Mouse (Mus musculus): Measurements from ENCODE around the gene Sumo2. TPM values are rescaled to one million over a fixed set of nuclear protein-coding genes. Genes with fewer than 3 reads are reported as not detected.
"Not testable (repeated sequence)": the region's sequence is repeated elsewhere in the genome, so short reads cannot be mapped to it uniquely, and the experiment has no call there.

Gene Sumo2
- polyA plus RNA-seq, 1 experiment from 2014 or later: 931 TPM

DNA sequence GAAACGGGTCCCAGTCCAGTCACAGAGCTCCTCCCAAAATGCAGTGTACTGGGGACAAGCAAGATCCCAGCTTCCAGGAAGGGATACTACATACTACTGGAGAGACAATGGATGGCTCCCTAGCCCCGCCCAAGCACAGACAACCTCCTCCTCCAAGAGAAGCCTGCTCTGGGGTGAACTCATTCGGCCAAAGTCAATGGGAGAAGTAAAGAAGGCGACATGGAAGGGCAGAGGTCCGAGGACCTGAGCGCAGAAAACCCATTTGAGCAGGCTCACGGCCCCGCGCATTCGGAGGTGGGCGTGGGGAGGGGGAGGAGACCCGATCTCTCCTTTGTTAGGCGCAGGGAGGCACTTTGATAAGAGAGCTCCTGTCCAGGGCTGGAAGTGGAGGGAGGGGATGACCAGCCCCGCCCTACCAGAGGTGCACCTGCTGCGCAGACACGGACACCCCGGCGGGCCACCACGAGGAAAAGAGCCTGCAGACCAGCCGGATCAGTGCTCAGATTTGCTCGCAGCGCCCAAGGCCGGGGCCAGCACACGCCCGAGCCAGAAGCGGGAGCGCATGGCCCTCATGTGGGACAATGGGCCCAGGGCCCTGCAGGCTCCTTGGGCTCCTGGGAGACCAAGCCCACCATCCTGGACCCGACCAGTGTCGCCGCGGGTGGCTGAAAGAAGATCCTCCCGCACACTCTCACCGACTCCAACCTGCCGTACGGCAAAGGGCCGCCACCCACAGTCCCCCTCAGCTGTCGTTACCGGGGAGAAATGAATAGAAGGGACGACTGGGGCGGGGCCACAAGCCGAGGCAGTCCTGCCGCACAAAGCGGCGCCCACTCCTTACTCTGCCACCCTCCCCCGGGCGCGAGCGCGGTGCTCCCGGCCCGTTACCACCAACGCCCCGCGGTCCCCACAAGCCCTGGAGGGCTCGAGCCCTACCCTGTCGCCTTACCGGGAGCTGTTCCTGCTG lies 22.5 kb downstream of the Sumo2 start:
- no peaks in the 10 kb centered on the region for H3K9me3 ChIP-seq
- H3K27ac ChIP-seq: peak overlapping the region; percentile 95
- H3K4me3 ChIP-seq: peak overlapping the region; percentile 98
- under 1% methylated on average over 57 of the region's 57 CpGs for WGBS
- peaks cover 49% of the 10 kb centered on the region for H3K4me1 ChIP-seq
- peak; percentile 90 for DNase-seq (ENCODE audit: low spot score)
- no peaks in the 10 kb centered on the region; the same call in 1 of the 2 replicates for H3K36me3 ChIP-seq
- H3K27me3 ChIP-seq (ENCODE audit: insufficient read depth, poor library complexity, severe bottlenecking): no peaks in the 10 kb centered on the region

DNA sequence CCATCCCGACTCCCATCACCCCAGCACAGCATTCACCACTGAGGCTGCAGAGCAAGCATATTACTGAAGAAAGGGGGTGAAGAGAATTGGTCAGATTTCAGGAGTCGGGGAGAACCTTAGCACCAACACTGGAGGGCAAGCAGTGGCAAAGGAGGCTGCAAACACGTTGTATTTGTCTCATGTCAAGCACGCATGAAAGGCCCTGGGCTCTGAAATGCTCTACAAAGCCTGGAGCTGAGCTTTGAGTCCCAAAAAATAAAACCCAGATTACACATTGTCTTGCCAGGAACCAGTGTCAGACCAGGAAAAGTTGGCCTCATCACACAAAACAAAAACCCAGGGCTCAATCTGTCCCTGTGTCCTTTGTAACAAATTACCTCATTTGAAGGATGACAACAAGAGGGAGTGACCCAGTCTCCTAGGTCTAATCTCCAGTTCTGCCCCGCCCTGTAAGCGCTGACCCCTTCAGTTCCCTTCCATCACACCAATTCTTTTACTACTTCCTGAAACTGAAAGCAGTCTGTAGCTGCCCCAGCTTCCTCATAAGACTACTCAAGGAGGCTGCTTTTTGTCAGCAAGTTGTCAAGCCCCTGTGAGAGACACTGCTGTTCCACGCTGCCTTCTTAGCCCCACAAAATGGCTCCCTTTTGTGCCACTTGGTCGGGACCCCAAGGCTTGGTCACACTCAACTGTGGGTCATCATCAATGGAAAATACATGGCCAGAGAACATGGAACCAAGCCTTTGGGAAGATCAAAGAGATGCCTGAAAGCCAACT lies 23.5 kb downstream of the Sumo2 start:
- H3K4me1 ChIP-seq: peaks cover 59% of the 10 kb centered on the region
- 41% methylated on average over 8 of the region's 8 CpGs for WGBS

DNA sequence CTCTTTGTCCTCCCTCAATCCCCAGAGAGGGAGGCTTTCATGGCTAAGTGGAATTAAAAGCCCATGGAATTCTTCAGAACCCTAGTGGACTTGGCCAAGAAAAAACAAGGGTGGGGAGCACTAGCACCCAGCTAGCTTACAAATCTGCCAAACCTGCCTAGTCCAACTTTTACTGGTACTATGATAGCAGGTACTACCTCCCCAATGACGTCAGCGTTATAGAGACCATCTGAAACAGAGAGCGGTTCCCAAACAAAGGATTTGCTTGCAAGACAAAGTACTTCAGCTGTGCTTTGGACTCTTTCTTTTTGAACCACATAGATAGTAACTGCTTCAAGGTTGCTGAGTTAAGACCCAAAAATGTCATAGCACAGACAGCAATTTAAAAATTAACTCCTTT lies 24.1 kb downstream of the Sumo2 start:
- H3K9me3 ChIP-seq: no peaks in the 10 kb centered on the region
- 68% methylated on average over 3 of the region's 3 CpGs for WGBS
- peak overlapping the region; percentile 98 for H3K4me3 ChIP-seq
- DNase-seq (ENCODE audit: low spot score): no peak
- peak overlapping the region; percentile 75; the same call in 1 of the 2 replicates for H3K27ac ChIP-seq
- no peaks in the 10 kb centered on the region for H3K27me3 ChIP-seq (ENCODE audit: insufficient read depth, poor library complexity, severe bottlenecking)
- H3K36me3 ChIP-seq: peaks cover 4% of the 10 kb centered on the region; the same call in 1 of the 2 replicates
- H3K4me1 ChIP-seq: peaks cover 65% of the 10 kb centered on the region

More for the DNA sequence above, 23.5 kb downstream of the Sumo2 start:
- H3K27me3 ChIP-seq (ENCODE audit: insufficient read depth, poor library complexity, severe bottlenecking): no peaks in the 10 kb centered on the region
- no peak for DNase-seq (ENCODE audit: low spot score)
- H3K9me3 ChIP-seq: no peaks in the 10 kb centered on the region
- H3K36me3 ChIP-seq: no peaks in the 10 kb centered on the region; the same call in 1 of the 2 replicates
- H3K27ac ChIP-seq: peak overlapping the region; percentile 95
- peak overlapping the region; percentile 98 for H3K4me3 ChIP-seq

DNA sequence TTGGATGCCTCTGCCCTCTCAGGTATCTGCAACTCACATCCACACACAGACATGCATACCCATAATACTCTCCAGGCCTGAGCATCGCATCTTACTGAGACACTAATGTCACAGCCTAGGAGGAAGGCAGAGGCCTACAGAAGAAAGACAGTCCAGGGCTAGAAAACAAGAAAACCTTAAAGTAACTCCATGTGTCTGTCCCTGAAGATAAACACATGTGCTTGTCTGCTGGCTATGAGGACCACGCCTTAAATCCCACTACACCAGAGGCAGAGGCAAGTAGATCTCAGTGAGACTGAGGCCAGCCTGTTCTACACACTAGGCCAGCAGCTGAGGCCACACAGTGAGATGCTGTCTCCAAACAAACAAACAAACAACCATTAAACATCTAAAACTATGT lies 25.0 kb downstream of the Sumo2 start:
- peak overlapping the region; percentile 98 for H3K4me3 ChIP-seq
- no peaks in the 10 kb centered on the region for H3K27me3 ChIP-seq (ENCODE audit: insufficient read depth, poor library complexity, severe bottlenecking)
- peaks cover 10% of the 10 kb centered on the region; the same call in 1 of the 2 replicates for H3K36me3 ChIP-seq
- DNase-seq (ENCODE audit: low spot score): no peak
- H3K27ac ChIP-seq: no peak overlapping the region
- WGBS: 63% methylated on average over 2 of the region's 2 CpGs
- no peaks in the 10 kb centered on the region for H3K9me3 ChIP-seq
- peaks cover 73% of the 10 kb centered on the region for H3K4me1 ChIP-seq

DNA sequence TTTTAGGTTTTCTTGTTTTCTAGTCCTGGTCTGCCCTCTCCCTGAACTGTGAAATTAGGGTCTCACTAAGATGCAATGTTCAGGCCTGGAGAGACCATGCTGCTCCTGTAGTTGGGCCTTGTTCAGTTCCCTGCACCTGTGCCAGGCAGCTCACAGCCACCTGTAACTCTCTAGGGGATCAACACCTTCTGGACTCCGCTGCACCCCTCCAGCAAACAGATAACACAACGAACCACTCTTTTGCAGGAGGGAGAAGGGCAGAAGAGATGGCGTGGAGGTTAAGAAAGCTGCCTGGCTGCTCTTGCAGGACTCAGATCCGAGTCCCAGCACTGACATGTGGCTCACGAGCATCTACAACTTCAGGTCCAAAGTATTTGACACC lies 25.6 kb downstream of the Sumo2 start:
- Histone ChIP-seq H3K4me3 (peak overlapping the region; percentile 45), H3K27me3 (ENCODE audit: insufficient read depth, poor library complexity, severe bottlenecking) (no peaks in the 10 kb centered on the region), H3K27ac (peak overlapping the region; percentile 77), H3K9me3 (no peaks in the 10 kb centered on the region), H3K36me3 (peaks cover 10% of the 10 kb centered on the region; the same call in 1 of the 2 replicates), H3K4me1 (peaks cover 77% of the 10 kb centered on the region)
- 32% methylated on average over 5 of the region's 5 CpGs for WGBS
- DNase-seq (ENCODE audit: low spot score): no peak

DNA sequence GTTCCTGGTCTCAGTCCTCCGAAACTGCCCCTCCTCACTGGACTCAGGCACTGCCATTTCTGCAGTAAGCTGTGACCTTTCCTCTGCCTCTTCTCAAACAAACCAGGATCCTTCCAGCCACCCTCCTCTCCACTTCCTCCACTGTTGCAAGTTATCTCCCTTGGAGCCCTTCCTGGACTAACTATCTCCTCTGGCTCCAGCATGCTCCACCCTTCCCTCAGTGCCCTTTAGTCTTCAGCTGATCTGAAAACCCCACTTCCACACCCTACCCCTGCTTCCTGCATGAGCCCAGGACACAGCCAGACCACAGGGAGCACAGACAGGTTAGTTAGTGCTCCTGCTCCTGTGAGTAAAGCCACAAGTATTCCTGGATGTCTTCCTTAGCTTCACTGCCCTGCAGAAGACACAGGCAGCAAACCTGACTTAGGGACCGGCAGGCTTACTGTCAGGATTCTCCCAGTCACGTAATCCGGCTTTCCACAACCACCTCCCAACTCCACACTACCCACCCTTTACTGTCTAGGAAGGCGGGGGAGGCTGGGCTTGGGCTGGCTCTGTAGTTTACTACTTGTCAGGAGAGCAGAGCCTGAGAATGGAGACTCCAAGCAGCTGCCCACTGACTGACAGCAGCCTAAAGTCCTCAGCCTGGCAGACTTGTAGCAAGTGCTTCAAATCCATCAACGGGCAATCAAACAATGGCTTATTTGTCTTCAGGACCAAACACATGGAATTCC lies 26.1 kb downstream of the Sumo2 start:
- DNase-seq (ENCODE audit: low spot score): peak; percentile 82
- Histone ChIP-seq H3K4me3 (peak overlapping the region; percentile 45), H3K4me1 (peaks cover 76% of the 10 kb centered on the region), H3K27ac (peak overlapping the region; percentile 77), H3K36me3 (peaks cover 14% of the 10 kb centered on the region), H3K27me3 (ENCODE audit: insufficient read depth, poor library complexity, severe bottlenecking) (no peaks in the 10 kb centered on the region), H3K9me3 (no peaks in the 10 kb centered on the region)
- 30% methylated on average over 6 of the region's 6 CpGs for WGBS

DNA sequence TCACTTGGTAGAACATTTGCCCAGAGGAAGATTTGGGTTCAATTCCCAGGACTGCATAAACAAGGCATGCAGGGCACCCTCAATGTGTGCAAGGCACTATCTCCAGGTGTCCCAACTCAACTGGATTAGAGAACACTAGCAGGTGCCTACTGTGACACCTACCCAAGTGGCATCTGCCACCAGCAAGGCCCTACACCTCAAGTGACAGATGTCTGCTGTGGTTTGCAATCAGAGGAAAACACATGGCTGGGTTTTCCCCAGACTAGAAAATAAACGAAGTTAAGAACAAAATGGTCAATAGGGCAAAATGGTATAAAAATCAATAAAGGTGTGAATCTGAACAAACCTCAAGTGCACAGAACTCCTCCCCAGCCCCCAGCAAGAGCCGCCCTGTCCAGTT lies 28.0 kb downstream of the Sumo2 start:
- no peaks in the 10 kb centered on the region for H3K9me3 ChIP-seq
- H3K27ac ChIP-seq: no peak overlapping the region
- no peak overlapping the region for H3K4me3 ChIP-seq
- WGBS: 82% methylated on average over 2 of the region's 2 CpGs
- peaks cover 30% of the 10 kb centered on the region for H3K36me3 ChIP-seq
- peaks cover 70% of the 10 kb centered on the region for H3K4me1 ChIP-seq
- no peak for DNase-seq (ENCODE audit: low spot score)
- H3K27me3 ChIP-seq (ENCODE audit: insufficient read depth, poor library complexity, severe bottlenecking): no peaks in the 10 kb centered on the region

DNA sequence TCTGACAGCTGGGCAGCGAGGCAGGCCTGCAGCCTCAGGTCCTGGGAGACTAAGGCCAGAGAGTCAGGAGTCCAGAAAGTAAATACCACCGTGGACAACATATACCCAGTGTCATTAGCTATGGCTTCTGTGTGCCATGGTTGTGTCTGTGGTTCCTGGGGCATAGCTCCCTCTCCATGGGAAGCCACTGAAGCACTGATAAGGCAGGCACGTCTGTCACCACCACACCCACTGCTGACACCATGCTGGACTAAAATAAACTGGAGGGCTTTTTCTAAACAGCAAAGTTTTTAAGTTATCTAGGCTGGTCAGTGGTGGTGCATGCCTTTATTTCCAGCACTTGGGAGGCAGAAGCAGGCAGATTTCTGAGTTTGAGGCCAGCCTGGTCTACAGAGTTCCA lies 29.5 kb downstream of the Sumo2 start:
- Histone ChIP-seq H3K27ac (peak overlapping the region; percentile 56; the same call in 1 of the 2 replicates), H3K27me3 (ENCODE audit: insufficient read depth, poor library complexity, severe bottlenecking) (no peaks in the 10 kb centered on the region), H3K4me3 (0 out of 2 replicates have a peak overlapping the region, but pooled peaks have one; percentile 6), H3K4me1 (peaks cover 55% of the 10 kb centered on the region), H3K9me3 (no peaks in the 10 kb centered on the region), H3K36me3 (peaks cover 43% of the 10 kb centered on the region)
- WGBS: 41% methylated on average over 3 of the region's 3 CpGs
- DNase-seq (ENCODE audit: low spot score): no peak

DNA sequence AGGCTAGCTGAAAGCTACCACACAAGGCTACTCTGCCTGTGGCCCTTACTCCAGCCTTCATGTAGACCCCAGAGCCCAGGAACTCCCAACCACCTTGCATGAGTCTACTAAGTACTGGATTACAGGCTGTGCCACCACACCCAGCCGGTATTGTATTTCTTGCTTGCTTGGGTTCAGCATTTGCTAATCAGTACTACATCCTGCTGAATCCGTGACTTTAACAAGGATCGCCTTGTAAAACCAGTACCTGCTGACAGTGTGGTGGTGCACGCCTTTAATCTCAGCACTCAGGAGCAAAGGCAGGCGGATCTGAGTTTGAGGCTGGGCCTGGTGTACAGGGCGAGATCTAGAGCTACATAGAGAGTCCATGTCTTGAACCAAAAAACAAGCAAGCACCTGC lies 33.4 kb downstream of the Sumo2 start:
- no peak overlapping the region for H3K4me3 ChIP-seq
- H3K27me3 ChIP-seq (ENCODE audit: insufficient read depth, poor library complexity, severe bottlenecking): no peaks in the 10 kb centered on the region
- H3K36me3 ChIP-seq: peaks cover 83% of the 10 kb centered on the region
- no peak overlapping the region for H3K27ac ChIP-seq
- DNase-seq (ENCODE audit: low spot score): no peak
- WGBS: 92% methylated on average over 6 of the region's 6 CpGs
- peaks cover 21% of the 10 kb centered on the region for H3K4me1 ChIP-seq
- H3K9me3 ChIP-seq: no peaks in the 10 kb centered on the region

DNA sequence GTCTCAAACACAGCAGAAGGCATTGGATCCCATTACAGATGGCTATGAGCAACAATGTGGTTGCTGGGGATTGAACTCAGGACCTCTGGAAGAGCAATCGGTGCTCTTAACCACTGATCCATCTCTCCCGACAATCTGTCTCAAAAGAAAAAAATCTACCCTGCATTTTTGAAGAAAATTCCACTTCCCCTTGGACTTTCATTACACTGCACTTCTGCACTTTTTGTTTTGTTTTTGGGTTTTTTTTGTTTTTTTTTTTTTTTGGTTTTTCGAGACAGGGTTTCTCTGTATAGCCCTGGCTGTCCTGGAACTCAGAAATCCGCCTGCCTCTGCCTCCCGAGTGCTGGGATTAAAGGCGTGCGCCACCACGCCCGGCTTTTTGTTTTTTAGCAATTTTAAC lies 39.5 kb downstream of the Sumo2 start:
- DNase-seq (ENCODE audit: low spot score); H3K4me3 ChIP-seq; H3K9me3 ChIP-seq; H3K27ac ChIP-seq; H3K27me3 ChIP-seq (ENCODE audit: insufficient read depth, poor library complexity, severe bottlenecking); H3K4me1 ChIP-seq: not testable (repeated sequence)
- 91% methylated on average over 9 of the region's 9 CpGs for WGBS
- peaks cover 48% of the 10 kb centered on the region for H3K36me3 ChIP-seq

DNA sequence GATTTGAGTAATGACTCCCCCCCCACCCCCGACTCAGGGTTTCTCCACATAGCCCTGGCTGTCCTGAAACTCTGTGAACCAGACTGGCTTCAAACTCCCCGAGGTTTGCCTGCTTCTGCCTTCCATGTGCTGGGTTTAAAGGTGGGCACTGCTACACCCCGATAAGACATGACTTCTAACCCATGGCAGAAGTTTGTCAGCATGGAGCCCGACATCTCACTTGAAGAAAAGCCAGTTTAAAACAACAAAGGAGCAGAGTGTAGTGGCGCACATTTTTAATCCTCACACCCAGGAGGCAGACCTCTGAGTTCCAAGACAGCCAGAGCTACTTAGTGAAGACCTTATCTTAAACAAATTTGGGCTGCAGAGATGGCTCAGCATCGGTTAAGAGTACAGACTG lies 43.7 kb downstream of the Sumo2 start:
- Histone ChIP-seq H3K9me3 (no peaks in the 10 kb centered on the region), H3K36me3 (peaks cover 24% of the 10 kb centered on the region), H3K27ac (0 out of 2 replicates have a peak overlapping the region, but pooled peaks have one; percentile 90), H3K4me3 (peak overlapping the region; percentile 81), H3K4me1 (peaks cover 32% of the 10 kb centered on the region), H3K27me3 (ENCODE audit: insufficient read depth, poor library complexity, severe bottlenecking) (no peaks in the 10 kb centered on the region)
- no peak for DNase-seq (ENCODE audit: low spot score)
- 26% methylated on average over 6 of the region's 6 CpGs for WGBS

DNA sequence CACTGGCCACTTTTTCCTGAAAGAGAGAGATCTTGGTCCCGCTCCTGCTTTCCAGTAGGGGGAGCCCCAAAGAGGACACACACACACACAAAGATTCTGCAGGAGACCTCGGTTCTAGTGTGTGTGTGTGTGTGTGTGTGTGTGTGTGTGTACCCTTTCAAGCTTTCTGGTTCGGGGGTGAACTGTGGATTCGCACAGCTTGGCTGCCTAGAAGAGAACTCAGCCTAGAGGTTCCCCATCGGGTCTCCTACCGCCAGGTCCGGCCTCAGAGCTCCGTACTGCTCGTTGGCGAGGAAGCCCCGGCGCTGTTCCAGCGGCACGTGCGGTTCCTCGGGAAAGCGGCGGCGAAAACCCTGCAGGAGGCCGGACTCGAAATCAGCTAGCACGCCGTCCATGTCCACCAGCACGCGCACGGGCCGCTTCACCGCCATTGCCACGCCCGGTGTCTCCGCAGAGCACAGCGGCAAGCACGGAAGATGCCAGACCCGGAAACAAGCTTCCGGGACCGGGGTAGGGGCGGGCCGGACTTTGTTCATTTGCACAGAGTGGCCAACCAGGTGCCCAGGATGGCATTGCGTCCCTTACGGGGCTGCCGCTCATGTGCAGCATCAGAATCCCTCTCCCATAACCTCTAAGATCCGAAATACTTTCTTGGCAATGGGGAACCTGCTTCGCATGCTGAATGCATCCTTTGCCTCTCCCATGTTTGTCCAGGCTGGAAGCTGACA lies 44.6 kb downstream of the Sumo2 start, which contains the start of gene Nt5c:
Nt5c (minus strand) TSS at position 507 of the 728 bp plus-strand sequence.
- H3K9me3 ChIP-seq: no peaks in the 10 kb centered on the region
- peaks cover 32% of the 10 kb centered on the region for H3K4me1 ChIP-seq
- peaks cover 20% of the 10 kb centered on the region for H3K36me3 ChIP-seq
- peak; percentile 94 for DNase-seq (ENCODE audit: low spot score)
- peak within 1 kb of the TSS; percentile 81 for H3K4me3 ChIP-seq
- peak within 1 kb of the TSS; percentile 90 for H3K27ac ChIP-seq
- WGBS: under 1% methylated on average over 43 of the region's 43 CpGs
- no peaks in the 10 kb centered on the region for H3K27me3 ChIP-seq (ENCODE audit: insufficient read depth, poor library complexity, severe bottlenecking)

Data from heart, embryonic 10.5 days (tissue).